Mouse (Mus musculus) liver, embryonic 13.5 days (tissue): ENCODE measurements at regions not wholly inside any gene's neighbourhood (a gene's known extent, or its start where the extent isn't known, plus 50 kb on each side); places are given as distances from the start of the nearest gene placed in this dataset.

Experiments
- ATAC-seq: fragments of 200-750 bp; cut with Nextera tagmentation; 2 replicates; pipeline ENCODE4 v1.8.0; 2017; ENCODE audit warnings: low read depth, mild to moderate bottlenecking, moderate number of reproducible peaks, moderate library complexity
- DNase-seq: peaks from one replicate; pipeline ENCODE4 v3.0.0; 2022
- H3K27ac ChIP-seq: fragments of 300-500 bp; sonication (generic); 2 replicates; pipeline ENCODE4 v1.5.1; 2015; ENCODE audit warnings: moderate library complexity, mild to moderate bottlenecking, inconsistent platforms
- H3K27me3 ChIP-seq: fragments of 300-500 bp; sonication (generic); 2 replicates; pipeline ENCODE4 v1.6.1; 2015; ENCODE audit warnings: mild to moderate bottlenecking, inconsistent platforms
- H3K36me3 ChIP-seq: fragments of 300-500 bp; sonication (generic); 2 replicates; pipeline ENCODE4 v1.6.1; 2015; ENCODE audit warnings: mild to moderate bottlenecking, inconsistent platforms
- H3K4me1 ChIP-seq: fragments of 300-500 bp; sonication (generic); replicated peaks from 2 replicates; pipeline ENCODE4 v1.6.1; 2015; ENCODE audit warnings: inconsistent platforms
- H3K4me2 ChIP-seq: fragments of 300-500 bp; sonication (generic); 2 replicates; pipeline ENCODE4 v1.6.1; 2015; ENCODE audit warnings: inconsistent platforms, mild to moderate bottlenecking, moderate library complexity
- H3K4me3 ChIP-seq: fragments of 300-500 bp; sonication (generic); replicated peaks from 2 replicates; pipeline ENCODE4 v1.5.1; 2015; ENCODE audit warnings: mild to moderate bottlenecking, inconsistent platforms
- H3K9ac ChIP-seq: fragments of 300-500 bp; sonication (generic); 2 replicates; pipeline ENCODE4 v1.6.1; 2015; ENCODE audit warnings: mild to moderate bottlenecking, inconsistent platforms
- H3K9me3 ChIP-seq: fragments of 300-500 bp; sonication (generic); replicated peaks from 2 replicates; pipeline ENCODE4 v1.6.1; 2016; ENCODE audit warnings: inconsistent platforms
- WGBS: fragments of 180-500 bp; shearing (Covaris S2); methylation state at CpG from one replicate; pipeline ENCODE4 v1.1.7; 2015; ENCODE audit not compliant: insufficient replicate concordance; 5-methylcytosine and 5-hydroxymethylcytosine counted together

- 0 out of 2 replicates have a peak overlapping the region, but pooled peaks have one; percentile 6 for H3K4me2 ChIP-seq
- H3K27me3 ChIP-seq: peaks cover 36% of the 10 kb centered on the region
- H3K4me1 ChIP-seq: no peaks in the 10 kb centered on the region
- H3K27ac ChIP-seq: no peak overlapping the region
- 12% methylated on average over 29 of the region's 29 CpGs for WGBS
- ATAC-seq (no peak), DNase-seq (no peak)
- no peak overlapping the region for H3K9ac ChIP-seq
- no peaks in the 10 kb centered on the region for H3K36me3 ChIP-seq
- H3K9me3 ChIP-seq: no peaks in the 10 kb centered on the region
- no peak overlapping the region for H3K4me3 ChIP-seq
These were observed 94.0 kb upstream of the Gm26897 start for GRCm38 (mm10) chr5:111639476-111640287.

GRCm38 (mm10) chr5:111640976-111641375 is 92.7 kb upstream of the Gm26897 start:
- no peaks in the 10 kb centered on the region for H3K9me3 ChIP-seq
- WGBS: 49% methylated on average over 7 of the region's 7 CpGs
- H3K4me1 ChIP-seq: no peaks in the 10 kb centered on the region
- DNase-seq: no peak
- H3K27me3 ChIP-seq: peaks cover 36% of the 10 kb centered on the region
- no peak overlapping the region for H3K4me2 ChIP-seq
- no peak overlapping the region for H3K27ac ChIP-seq
- H3K36me3 ChIP-seq: no peaks in the 10 kb centered on the region
- ATAC-seq: no peak
- H3K4me3 ChIP-seq: no peak overlapping the region
- H3K9ac ChIP-seq: no peak overlapping the region

DNA sequence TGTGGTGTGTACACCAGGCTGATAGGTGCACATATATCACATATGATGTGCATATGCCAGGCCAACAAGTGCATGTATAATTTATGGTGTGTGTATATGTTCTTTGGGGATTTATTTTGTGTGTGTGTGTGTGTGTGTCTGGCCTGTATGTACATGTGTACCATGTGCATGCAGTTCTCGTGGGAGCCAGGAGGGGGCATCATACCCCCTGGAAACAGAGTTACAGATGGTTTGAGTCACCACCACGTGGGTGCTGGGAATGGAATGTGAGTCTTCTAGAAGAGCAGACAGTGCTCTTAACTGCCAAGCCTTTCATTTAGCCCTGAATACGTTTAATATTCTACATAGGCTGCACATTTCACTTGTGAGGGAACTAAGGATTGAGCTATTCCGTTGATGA is 92.0 kb upstream of the Gm26897 start:
- WGBS: 58% methylated on average over 4 of the region's 4 CpGs
- Histone ChIP-seq H3K9ac (no peak overlapping the region), H3K4me3 (no peak overlapping the region), H3K36me3 (no peaks in the 10 kb centered on the region), H3K27ac (no peak overlapping the region), H3K27me3 (peaks cover 36% of the 10 kb centered on the region), H3K4me2 (no peak overlapping the region), H3K4me1 (no peaks in the 10 kb centered on the region), H3K9me3 (no peaks in the 10 kb centered on the region)
- ATAC-seq (no peak), DNase-seq (no peak)

DNA sequence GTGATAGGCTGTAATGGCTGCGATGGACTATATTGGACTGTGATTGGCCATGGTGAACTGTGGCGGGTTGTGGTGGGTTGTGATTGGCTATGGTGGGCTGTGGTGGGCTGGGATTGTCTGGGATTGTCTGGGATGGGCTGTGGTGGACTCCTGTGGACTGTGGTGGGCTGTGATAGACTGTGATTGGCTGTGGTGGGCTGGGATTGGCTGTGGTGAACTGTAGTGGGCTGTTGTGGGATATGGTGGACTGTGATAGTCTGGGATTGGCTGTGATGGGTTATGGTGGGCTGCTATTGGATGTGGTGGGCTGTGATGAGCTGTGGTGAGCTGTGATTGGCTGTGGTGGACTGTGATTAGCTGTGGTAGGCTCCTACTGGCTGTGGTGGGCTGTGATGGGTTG is 89.6 kb upstream of the Gm26897 start:
- 52% methylated on average over 2 of the region's 2 CpGs for WGBS
- Histone ChIP-seq H3K4me1 (no peaks in the 10 kb centered on the region), H3K9ac (no peak overlapping the region), H3K27me3 (peaks cover 17% of the 10 kb centered on the region), H3K4me3 (no peak overlapping the region), H3K36me3 (no peaks in the 10 kb centered on the region), H3K9me3 (no peaks in the 10 kb centered on the region), H3K4me2 (no peak overlapping the region), H3K27ac (no peak overlapping the region)
- DNase-seq (no peak), ATAC-seq (no peak)

GRCm38 (mm10) chr5:111644788-111645187 is 88.9 kb upstream of the Gm26897 start:
- no peak overlapping the region for H3K4me2 ChIP-seq
- no peak overlapping the region for H3K4me3 ChIP-seq
- H3K4me1 ChIP-seq: no peaks in the 10 kb centered on the region
- H3K27me3 ChIP-seq: peaks cover 11% of the 10 kb centered on the region; the same call in 1 of the 2 replicates
- no peak overlapping the region for H3K27ac ChIP-seq
- H3K36me3 ChIP-seq: no peaks in the 10 kb centered on the region
- no peaks in the 10 kb centered on the region for H3K9me3 ChIP-seq
- no peak for ATAC-seq
- 65% methylated on average over 4 of the region's 4 CpGs for WGBS
- H3K9ac ChIP-seq: no peak overlapping the region
- no peak for DNase-seq

DNA sequence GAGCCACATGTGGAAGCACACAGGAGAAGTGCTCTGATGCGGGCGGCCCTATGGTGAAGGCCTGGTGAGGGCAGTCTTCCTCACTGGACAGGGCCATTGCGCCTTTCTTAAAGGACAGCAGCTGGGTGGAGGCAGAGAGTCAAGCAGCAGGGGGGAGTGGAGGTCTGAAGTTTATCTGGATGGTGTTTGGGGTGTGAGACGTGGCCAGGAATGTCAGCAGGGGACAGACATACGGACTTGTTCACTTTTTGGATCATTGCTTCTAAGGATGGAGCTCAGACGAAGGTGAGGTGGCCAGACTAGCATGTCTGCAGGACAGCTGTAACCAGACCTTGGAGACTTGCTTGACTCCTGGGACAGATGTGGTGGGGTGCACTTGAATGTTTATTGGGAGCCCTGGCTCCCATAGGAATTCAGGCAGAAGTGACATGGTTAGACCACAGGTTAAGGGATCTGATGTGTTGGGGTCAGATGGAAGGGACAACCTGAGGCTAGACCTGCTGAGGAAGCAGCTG is 86.0 kb upstream of the Gm26897 start:
- ATAC-seq (no peak), DNase-seq (no peak)
- no peak overlapping the region for H3K27ac ChIP-seq
- H3K4me3 ChIP-seq: no peak overlapping the region
- H3K4me2 ChIP-seq: no peak overlapping the region
- no peak overlapping the region for H3K9ac ChIP-seq
- H3K4me1 ChIP-seq: no peaks in the 10 kb centered on the region
- WGBS: 64% methylated on average over 6 of the region's 6 CpGs
- H3K27me3 ChIP-seq: no peaks in the 10 kb centered on the region
- no peaks in the 10 kb centered on the region for H3K9me3 ChIP-seq
- H3K36me3 ChIP-seq: no peaks in the 10 kb centered on the region

DNA sequence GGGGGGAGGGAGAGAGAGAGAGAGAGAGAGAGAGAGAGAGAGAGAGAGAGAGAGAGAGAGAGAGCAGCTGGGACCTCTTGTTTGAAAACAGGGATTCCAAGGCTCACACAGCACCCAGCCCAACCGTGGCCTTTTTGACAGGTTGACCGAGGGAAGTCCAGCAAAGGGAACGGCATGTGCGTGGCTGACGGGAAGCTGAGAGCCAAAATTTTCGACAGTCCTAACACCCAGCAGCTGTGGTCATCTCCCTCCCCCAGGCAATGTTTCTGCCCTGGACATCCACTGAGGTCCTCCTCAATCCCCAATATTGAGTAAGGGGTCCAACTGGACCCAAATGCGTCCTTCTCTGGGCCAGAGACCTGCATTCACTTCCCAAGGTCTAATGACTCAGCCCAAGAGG is 85.2 kb upstream of the Gm26897 start:
- ATAC-seq: no peak
- no peak overlapping the region for H3K4me3 ChIP-seq
- DNase-seq: no peak
- H3K27ac ChIP-seq: no peak overlapping the region
- H3K27me3 ChIP-seq: no peaks in the 10 kb centered on the region
- H3K4me1 ChIP-seq: no peaks in the 10 kb centered on the region
- no peaks in the 10 kb centered on the region for H3K9me3 ChIP-seq
- H3K36me3 ChIP-seq: no peaks in the 10 kb centered on the region
- H3K9ac ChIP-seq: no peak overlapping the region
- H3K4me2 ChIP-seq: no peak overlapping the region
- 65% methylated on average over 7 of the region's 7 CpGs for WGBS

- Histone ChIP-seq H3K9me3 (no peaks in the 10 kb centered on the region), H3K27ac (no peak overlapping the region), H3K4me1 (no peaks in the 10 kb centered on the region), H3K4me2 (no peak overlapping the region), H3K36me3 (no peaks in the 10 kb centered on the region), H3K27me3 (no peaks in the 10 kb centered on the region), H3K9ac (no peak overlapping the region), H3K4me3 (no peak overlapping the region)
- ATAC-seq: no peak
- no peak for DNase-seq
- WGBS: 49% methylated on average over 10 of the region's 10 CpGs
These were observed 84.7 kb upstream of the Gm26897 start for GRCm38 (mm10) chr5:111649012-111649411.

GRCm38 (mm10) chr5:111652472-111652871 is 81.3 kb upstream of the Gm26897 start:
- no peaks in the 10 kb centered on the region for H3K36me3 ChIP-seq
- 18% methylated on average over 2 of the region's 2 CpGs for WGBS
- ATAC-seq: no peak

GRCm38 (mm10) chr5:111656436-111656835 is 77.3 kb upstream of the Gm26897 start:
- Histone ChIP-seq H3K9me3 (no peaks in the 10 kb centered on the region), H3K4me2 (no peak overlapping the region), H3K27ac (no peak overlapping the region), H3K9ac (no peak overlapping the region), H3K27me3 (no peaks in the 10 kb centered on the region), H3K36me3 (no peaks in the 10 kb centered on the region), H3K4me3 (no peak overlapping the region), H3K4me1 (no peaks in the 10 kb centered on the region)
- 35% methylated on average over 2 of the region's 2 CpGs for WGBS
- no peak for ATAC-seq
- no peak for DNase-seq

More at GRCm38 (mm10) chr5:111652472-111652871, 81.3 kb upstream of the Gm26897 start:
- Histone ChIP-seq H3K4me1 (no peaks in the 10 kb centered on the region), H3K27me3 (no peaks in the 10 kb centered on the region), H3K9ac (no peak overlapping the region), H3K27ac (no peak overlapping the region), H3K4me3 (no peak overlapping the region), H3K9me3 (no peaks in the 10 kb centered on the region), H3K4me2 (no peak overlapping the region)
- DNase-seq: no peak

DNA sequence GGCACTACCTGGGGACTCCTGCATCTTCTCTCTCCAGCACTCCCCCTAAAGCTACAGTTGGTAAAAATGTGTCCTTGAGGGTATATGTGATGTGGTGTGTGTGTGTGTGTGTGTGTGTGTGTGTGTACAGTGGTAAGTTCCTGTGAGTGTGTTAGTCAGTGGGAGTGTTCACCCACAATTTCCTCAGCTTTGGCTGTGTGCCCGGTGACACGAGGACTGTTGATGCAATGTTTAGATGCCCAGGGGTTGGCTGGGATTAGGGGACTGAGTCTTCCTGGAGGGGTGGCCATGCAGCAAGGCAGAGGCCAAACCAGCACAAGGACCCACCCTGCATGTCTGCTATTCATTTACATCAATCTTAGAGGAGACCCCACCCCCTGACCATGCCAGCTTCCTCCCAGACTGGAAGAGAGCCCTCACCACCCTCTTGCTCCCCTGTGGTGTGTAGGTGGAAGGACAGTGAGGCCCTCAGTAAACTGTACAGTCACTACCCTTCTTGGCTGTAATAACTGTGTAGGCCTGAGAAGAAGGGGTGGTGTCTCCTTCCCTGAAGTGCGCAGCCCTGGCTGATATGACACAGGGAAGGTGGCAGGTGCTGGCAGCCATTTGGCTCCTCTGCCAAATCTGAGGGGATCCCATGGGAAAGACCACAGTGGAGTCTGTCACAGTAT is 75.8 kb upstream of the Gm26897 start:
- H3K9ac ChIP-seq: no peak overlapping the region
- ATAC-seq: no peak
- H3K27ac ChIP-seq: no peak overlapping the region
- H3K36me3 ChIP-seq: no peaks in the 10 kb centered on the region
- no peak for DNase-seq
- H3K4me2 ChIP-seq: no peak overlapping the region
- H3K9me3 ChIP-seq: no peaks in the 10 kb centered on the region
- no peaks in the 10 kb centered on the region for H3K27me3 ChIP-seq
- 57% methylated on average over 3 of the region's 3 CpGs for WGBS
- no peak overlapping the region for H3K4me3 ChIP-seq
- H3K4me1 ChIP-seq: no peaks in the 10 kb centered on the region
